Mouse (Mus musculus) erythroblast, embryonic 14.5 days (primary cell): Measurements from ENCODE around the gene Zfp385c. TPM values are rescaled to one million over a fixed set of nuclear protein-coding genes. Genes with fewer than 3 reads are reported as not detected.

Experiments
- H3K27me3 ChIP-seq: 2 replicates; pipeline ENCODE4 v1.6.1; 2012; ENCODE audit warnings: inconsistent platforms; ENCODE audit not compliant: control insufficient read depth
- H3K36me3 ChIP-seq: 2 replicates; pipeline ENCODE4 v1.6.1; 2012; ENCODE audit warnings: mild to moderate bottlenecking, inconsistent platforms; ENCODE audit not compliant: control insufficient read depth
- H3K4me1 ChIP-seq: 2 replicates; pipeline ENCODE4 v1.6.1; 2012; ENCODE audit warnings: inconsistent platforms; ENCODE audit not compliant: control insufficient read depth
- H3K4me3 ChIP-seq: replicated peaks from 2 replicates; pipeline ENCODE3; 2012; ENCODE audit warnings: moderate library complexity, mild to moderate bottlenecking, inconsistent platforms
- H3K9me3 ChIP-seq: 2 replicates; pipeline ENCODE4 v1.6.1; 2012; ENCODE audit warnings: low read length, inconsistent platforms, mixed read lengths; ENCODE audit not compliant: control insufficient read depth
- GATA1 ChIP-seq: IDR thresholded peaks from 2 replicates; pipeline ENCODE4 v1.6.1; 2012; ENCODE audit warnings: low read length, inconsistent platforms, mixed read lengths
- TAL1 ChIP-seq: IDR thresholded peaks from 3 replicates; pipeline ENCODE4 v1.6.1; 2012; ENCODE audit warnings: low read length, inconsistent platforms, mixed read lengths
- polyA plus RNA-seq: library from polyadenylated mRNA; stranded (reverse); fragments of >175 nt; gene quantifications from 2 replicates; pipeline ENCODE4 v1.2.3, GENCODE M21; 2012

Gene Zfp385c
- polyA plus RNA-seq, 1 experiment, result not detected

DNA sequence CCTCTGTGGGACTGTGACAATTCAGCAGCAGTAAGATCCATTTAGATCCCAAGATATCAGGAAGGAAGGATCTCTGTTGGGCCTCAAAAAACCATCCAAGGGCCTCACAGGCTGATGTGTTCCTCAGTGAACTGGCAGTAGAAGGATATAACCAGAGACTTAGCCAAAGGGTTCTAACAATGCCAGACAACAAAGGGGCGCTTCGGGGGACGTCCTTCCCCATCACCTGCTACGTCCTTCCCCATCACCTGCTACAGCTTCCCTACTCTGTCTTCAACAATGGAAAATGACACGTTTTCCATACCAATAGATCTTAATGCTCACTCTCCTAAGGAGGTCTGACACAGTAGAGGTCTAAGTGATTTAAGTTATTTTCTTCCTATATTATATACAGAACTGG is 75.9 kb downstream of the Zfp385c start:
- TF ChIP-seq TAL1 (no peak), GATA1 (no peak)
- H3K4me3 ChIP-seq, result no peak overlapping the region
- peaks cover 24% of the 10 kb centered on the region for H3K36me3 ChIP-seq
- H3K9me3 ChIP-seq, result no peaks in the 10 kb centered on the region
- peaks cover 48% of the 10 kb centered on the region for H3K4me1 ChIP-seq
- no peaks in the 10 kb centered on the region for H3K27me3 ChIP-seq

- Histone ChIP-seq H3K27me3 (no peaks in the 10 kb centered on the region), H3K9me3 (no peaks in the 10 kb centered on the region), H3K4me1 (peaks cover 32% of the 10 kb centered on the region), H3K36me3 (peaks cover 38% of the 10 kb centered on the region), H3K4me3 (no peak overlapping the region)
- TF ChIP-seq GATA1, result no peak
- TF ChIP-seq TAL1, result no peak
Observed at GRCm38 (mm10) chr11:100613241-100613640, 79.0 kb downstream of the Zfp385c start.

- peaks cover 19% of the 10 kb centered on the region for H3K4me1 ChIP-seq
- no peak overlapping the region for H3K4me3 ChIP-seq
- peaks cover 49% of the 10 kb centered on the region for H3K36me3 ChIP-seq
- TF ChIP-seq TAL1 (no peak), GATA1 (no peak)
- H3K27me3 ChIP-seq, result no peaks in the 10 kb centered on the region
- H3K9me3 ChIP-seq, result no peaks in the 10 kb centered on the region
Observed at GRCm38 (mm10) chr11:100611627-100612026, 80.6 kb downstream of the Zfp385c start.

DNA sequence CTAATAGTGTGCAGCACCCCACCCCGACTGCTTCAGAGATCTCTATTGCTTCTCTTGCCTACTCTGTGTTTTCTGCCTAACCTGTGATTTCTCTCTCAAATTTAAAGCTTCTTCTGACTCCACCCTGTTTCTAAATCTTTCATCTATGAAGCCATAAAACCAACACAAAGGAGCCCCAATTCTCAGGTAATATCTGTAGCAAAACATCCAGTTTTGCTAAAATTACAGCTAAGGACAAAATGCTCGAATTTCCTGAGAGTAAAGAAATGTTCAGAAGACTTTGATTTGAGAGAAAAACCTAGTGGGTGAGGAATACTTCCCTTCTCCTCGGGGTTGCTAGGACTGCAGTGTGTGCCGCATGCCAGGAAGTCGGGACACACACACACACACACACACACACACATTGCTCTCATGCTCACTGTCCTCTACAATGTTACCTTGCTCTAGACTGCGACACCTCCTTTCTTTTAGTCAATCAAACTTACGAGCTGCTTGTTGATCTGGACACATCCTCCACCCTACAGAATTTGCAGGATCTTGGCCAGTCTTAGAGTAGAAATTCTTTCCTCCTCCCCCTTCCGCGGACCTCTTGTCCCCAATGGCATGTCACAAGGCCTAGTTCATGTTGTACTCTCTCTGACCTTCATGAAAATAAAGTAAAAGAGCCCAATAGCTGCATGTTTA is 82.1 kb downstream of the Zfp385c start:
- no peaks in the 10 kb centered on the region for H3K27me3 ChIP-seq
- H3K9me3 ChIP-seq, result no peaks in the 10 kb centered on the region
- H3K36me3 ChIP-seq, result peaks cover 52% of the 10 kb centered on the region

DNA sequence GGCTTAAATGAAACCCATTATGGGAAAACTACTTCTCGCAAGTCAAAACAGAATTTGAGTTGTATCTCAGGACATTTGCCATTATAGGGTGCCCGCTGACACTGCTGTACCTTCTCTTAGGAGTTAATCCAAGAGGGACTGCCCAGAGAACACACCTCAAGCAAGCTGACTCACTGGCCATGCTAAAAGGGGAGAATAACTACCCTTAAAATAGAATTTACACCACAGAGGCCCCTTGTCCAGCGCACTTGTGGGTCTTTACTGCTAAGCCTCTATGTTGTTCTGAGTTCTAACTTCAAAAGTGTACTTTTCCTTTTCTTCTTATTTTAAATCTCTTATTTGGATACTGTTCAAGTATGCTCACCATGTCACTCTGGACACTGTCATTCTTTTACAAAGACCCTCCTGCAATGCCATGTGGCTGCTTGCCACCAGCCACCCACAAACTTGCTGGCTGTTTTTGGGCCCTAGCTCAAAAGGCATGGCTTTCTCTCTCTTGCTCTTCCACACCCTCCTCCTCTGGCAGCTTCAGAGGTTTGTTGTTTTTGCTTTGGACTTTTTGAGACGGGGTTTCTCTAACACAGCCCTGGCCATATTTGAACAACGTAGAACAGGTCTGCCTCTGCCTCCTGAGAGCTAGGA is 82.8 kb downstream of the Zfp385c start:
- Histone ChIP-seq H3K36me3 (peaks cover 54% of the 10 kb centered on the region), H3K9me3 (no peaks in the 10 kb centered on the region), H3K27me3 (no peaks in the 10 kb centered on the region), H3K4me3 (no peak overlapping the region), H3K4me1 (peaks cover 8% of the 10 kb centered on the region)
- TF ChIP-seq TAL1 (no peak), GATA1 (no peak)

More for the DNA sequence above, 82.1 kb downstream of the Zfp385c start:
- TF ChIP-seq GATA1, result no peak
- no peak for TF ChIP-seq TAL1
- Histone ChIP-seq H3K4me3 (no peak overlapping the region), H3K4me1 (peaks cover 8% of the 10 kb centered on the region)

GRCm38 (mm10) chr11:100608796-100609195 is 83.5 kb downstream of the Zfp385c start:
- Histone ChIP-seq H3K36me3 (peaks cover 56% of the 10 kb centered on the region), H3K4me1 (peaks cover 8% of the 10 kb centered on the region), H3K9me3 (no peaks in the 10 kb centered on the region), H3K4me3 (no peak overlapping the region), H3K27me3 (no peaks in the 10 kb centered on the region)
- TF ChIP-seq GATA1 (no peak), TAL1 (no peak)

- no peak for TF ChIP-seq GATA1
- TF ChIP-seq TAL1, result no peak
- Histone ChIP-seq H3K4me1 (peaks cover 6% of the 10 kb centered on the region), H3K4me3 (no peak overlapping the region), H3K9me3 (no peaks in the 10 kb centered on the region), H3K27me3 (no peaks in the 10 kb centered on the region), H3K36me3 (peaks cover 56% of the 10 kb centered on the region)
Observed at GRCm38 (mm10) chr11:100607121-100607520, 85.1 kb downstream of the Zfp385c start.

- Histone ChIP-seq H3K4me3 (no peak overlapping the region), H3K36me3 (peaks cover 66% of the 10 kb centered on the region), H3K9me3 (no peaks in the 10 kb centered on the region), H3K27me3 (no peaks in the 10 kb centered on the region), H3K4me1 (peaks cover 13% of the 10 kb centered on the region)
- TF ChIP-seq GATA1 (no peak), TAL1 (no peak)
Observed at GRCm38 (mm10) chr11:100605451-100605850, 86.8 kb downstream of the Zfp385c start.

DNA sequence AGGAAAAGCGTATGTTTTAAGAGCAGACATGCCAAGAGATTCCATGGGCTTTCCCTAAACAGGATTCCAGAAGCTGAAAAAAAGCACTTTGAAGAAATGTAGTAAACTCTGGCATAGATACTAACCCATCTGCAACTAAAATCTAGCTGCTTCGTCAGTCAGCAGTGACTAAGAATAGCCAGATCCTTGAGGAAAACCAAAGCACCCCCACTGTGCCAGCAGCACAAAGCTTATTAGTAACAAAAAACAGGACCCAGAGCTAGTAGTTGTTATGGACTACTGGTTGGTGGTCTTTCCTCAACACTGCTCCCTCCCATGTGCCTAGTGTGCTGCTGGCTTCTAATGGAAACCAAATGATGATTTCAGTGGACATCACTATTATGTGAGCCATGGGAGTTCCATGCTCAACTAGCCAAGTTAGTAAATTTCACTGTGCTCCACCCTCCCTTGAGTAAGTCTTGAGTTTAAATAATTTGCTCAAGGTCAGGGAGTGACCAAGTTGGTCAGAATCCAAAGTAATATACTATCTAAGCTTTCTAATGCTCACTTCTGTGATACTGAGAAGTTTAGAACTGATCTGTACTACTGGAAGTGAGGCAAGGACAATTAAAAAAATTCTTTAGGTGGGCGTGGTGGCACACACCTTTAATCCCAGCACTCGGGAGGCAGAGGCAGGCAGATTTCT is 87.8 kb downstream of the Zfp385c start:
- Histone ChIP-seq H3K27me3 (no peaks in the 10 kb centered on the region), H3K4me3 (no peak overlapping the region), H3K36me3 (peaks cover 72% of the 10 kb centered on the region), H3K4me1 (peaks cover 12% of the 10 kb centered on the region), H3K9me3 (no peaks in the 10 kb centered on the region)
- no peak for TF ChIP-seq GATA1
- TF ChIP-seq TAL1, result no peak
